Mouse (Mus musculus) gastrocnemius, postnatal 25 days (tissue): ENCODE measurements around the gene Cmip. TPM values are rescaled to one million over a fixed set of nuclear protein-coding genes. Genes with fewer than 3 reads are reported as not detected.

Source experiments
- DNase-seq: peaks from one replicate; pipeline ENCODE4 v3.0.0; 2022
- microRNA-seq, 2 experiments: library from miRNA; unstranded; fragments of <30 nt; microRNA quantifications; one replicate each; pipeline ENCODE4 v1.2.0; 2021; ENCODE audit warnings: borderline replicate concordance in 2 of 2
- total RNA-seq, 2 experiments: library from RNA; stranded (reverse); gene quantifications; 1 replicate in 1 of 2; 2 replicates in 1 of 2; pipeline ENCODE4 v1.2.3; 2021

The Cmip gene
- total RNA-seq, 2 experiments from 2014 or later: 10.0 to 12.9 TPM

- no peak for DNase-seq
These were observed 250.8 kb downstream of the Cmip start for GRCm38 (mm10) chr8:117507703-117508102.

Small RNAs within 50 kb of the gene (microRNA-seq; reads per million reads assigned to microRNA genes)
- gene Mir7077 (0 reads per million in 2 experiments), gene Mir7078 (0 reads per million in 2 experiments)

Other genes with a start within 250 kb of the Cmip start
- under 1 TPM; 0.08 to 0.19 TPM for gene Pkd1l2, start 174.6 kb upstream of the Cmip start, total RNA-seq
- gene Bco1, start 161.2 kb upstream of the Cmip start, total RNA-seq: not detected
- 1 to 10 TPM; 4.0 to 4.9 TPM for gene Gan, start 98.9 kb upstream of the Cmip start, total RNA-seq
- 1 to 10 TPM in 1 of 2 experiments, under 1 TPM in 1; 0.77 to 1.5 TPM for gene Plcg2, start 241.2 kb downstream of the Cmip start, total RNA-seq